Mouse (Mus musculus): ENCODE measurements at regions not wholly inside any gene's neighbourhood (a gene's known extent, or its start where the extent isn't known, plus 50 kb on each side); places are given as distances from the start of the nearest gene placed in this dataset.

GRCm38 (mm10) chr10:72533427-72533826 lies 121.2 kb upstream of the Zwint start:
- intact Hi-C loops (cut with DNase I) = no loop called here
- DNase-seq (ENCODE audit: extremely low spot score in 1 of 2, low spot score in 2 of 2) = no peak

DNA sequence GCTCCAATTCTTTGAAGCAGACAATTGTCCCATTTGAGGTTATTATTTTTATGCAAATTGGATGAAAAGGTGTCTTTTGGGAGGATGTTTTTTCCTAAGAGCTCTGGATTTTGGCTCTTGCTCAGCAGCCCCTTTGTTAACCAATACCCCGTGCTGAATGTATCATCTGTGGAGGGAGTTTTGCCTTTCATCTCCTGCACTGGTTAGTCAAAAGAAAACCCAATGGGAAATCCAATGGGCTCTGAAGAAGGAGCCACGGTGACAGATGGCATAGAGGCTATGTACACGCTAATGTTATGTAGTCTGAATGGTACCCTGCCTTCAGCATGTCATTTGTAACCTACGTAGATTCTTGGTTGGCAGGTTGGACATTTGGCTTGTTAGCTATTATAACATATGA lies 120.8 kb upstream of the Zwint start:
- DNase-seq (ENCODE audit: extremely low spot score in 1 of 2, low spot score in 2 of 2) = no peak
- intact Hi-C loops (cut with DNase I) = no loop called here

DNA sequence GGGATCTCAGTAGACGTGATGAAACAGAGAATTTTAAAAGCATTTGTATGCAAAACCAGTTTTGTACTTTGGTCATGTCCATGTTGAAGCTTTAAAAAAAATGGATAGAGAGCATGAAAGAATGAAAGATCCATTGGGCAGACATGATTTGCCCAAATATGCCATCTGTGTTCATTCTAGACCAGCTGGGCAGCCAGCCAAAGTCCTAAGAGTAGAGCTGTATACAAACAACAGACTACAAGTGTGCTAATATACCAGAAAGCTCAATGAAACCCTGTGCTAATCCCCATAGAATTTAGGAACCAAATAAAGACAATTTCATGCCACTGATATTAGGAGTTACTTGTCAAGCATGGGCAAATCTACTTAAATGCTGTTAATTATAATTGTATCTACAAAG lies 105.1 kb upstream of the Zwint start:
- intact Hi-C loops (cut with DNase I) = no loop called here
- no peak for DNase-seq (ENCODE audit: extremely low spot score in 1 of 2, low spot score in 2 of 2)

DNA sequence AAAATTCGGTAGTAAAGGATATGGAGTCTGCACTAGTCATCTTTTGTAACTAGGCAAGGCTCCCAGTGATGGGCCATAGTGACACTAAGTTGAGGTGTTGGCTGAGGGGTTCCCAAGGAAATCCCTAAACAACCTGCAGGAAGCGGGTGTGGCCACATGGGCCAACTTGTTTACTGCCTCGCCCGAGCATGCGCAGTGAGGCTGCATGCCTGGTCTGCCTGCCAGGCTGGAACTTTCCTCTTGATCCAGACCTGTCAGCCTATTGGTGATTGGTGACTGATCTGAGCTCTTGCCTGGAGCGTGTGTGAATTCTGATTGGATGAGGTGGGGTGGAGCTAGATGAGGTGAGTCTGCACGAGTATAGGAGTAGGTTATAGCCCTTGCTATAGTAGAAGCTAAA lies 103.1 kb upstream of the Zwint start:
- peak in 1 of 2 experiments; percentile 17 for DNase-seq (ENCODE audit: extremely low spot score in 1 of 2, low spot score in 2 of 2)
- intact Hi-C loops (cut with DNase I) = no loop called here

DNA sequence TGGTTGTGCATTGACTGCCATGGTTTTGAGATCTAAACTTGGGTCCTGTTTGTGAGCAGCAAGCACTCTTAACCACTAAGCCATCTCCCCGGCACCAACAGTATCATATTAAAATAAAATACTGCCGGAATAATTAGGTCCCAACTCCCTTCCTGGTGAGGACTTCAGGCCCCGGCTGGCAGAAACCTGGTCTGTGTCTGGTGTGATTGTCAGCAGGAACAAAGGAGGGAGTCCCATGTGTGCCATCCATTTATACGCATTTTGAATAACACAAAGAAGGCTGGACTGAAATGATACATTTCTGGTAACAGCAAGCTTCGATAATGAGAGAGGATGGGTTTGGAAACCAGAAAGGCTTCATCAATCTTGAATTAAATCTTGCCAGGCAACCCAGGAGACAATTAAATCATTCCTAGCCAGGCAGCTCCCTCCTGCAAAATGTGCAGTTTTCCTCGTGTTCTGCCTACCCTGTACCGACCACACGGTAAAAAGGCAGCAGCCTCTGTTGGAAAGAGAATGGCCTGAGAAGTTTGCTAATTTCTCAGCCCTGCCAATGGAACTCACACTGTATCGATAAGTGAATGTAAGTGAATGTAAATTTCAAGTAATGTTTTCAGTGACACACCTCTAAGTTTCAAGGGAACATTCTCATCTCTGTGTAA lies 80.5 kb upstream of the Zwint start:
- intact Hi-C loops (cut with DNase I) = no loop called here
- DNase-seq (ENCODE audit: extremely low spot score in 1 of 2, low spot score in 2 of 2) = no peak

- DNase-seq (ENCODE audit: extremely low spot score in 1 of 2, low spot score in 2 of 2) = no peak
- intact Hi-C loops (cut with DNase I) = no loop called here
These were observed 76.9 kb upstream of the Zwint start for GRCm38 (mm10) chr10:72577713-72578112.

- intact Hi-C loops (cut with DNase I) = no loop called here
These were observed 76.1 kb upstream of the Zwint start for GRCm38 (mm10) chr10:72578501-72578900.

DNA sequence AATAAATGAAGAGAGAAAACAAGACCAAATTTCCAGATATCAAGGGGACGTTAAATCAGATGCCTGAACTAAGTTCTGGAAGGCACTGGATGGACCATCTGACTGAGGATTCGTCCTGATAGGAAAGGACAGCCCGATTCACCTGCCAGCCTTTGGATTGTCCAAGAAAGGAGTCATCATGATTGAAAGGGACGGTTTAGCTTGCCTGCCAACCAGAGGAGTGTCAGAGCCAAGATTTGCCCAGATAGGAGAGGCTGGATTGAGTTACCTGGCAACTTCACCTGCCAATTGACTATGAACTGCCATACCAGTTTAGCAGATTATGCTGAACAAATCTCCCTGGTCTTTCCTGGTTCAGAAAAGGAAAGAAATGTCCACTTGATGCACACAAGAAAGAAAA lies 73.3 kb upstream of the Zwint start:
- no peak for DNase-seq (ENCODE audit: extremely low spot score in 1 of 2, low spot score in 2 of 2)
- intact Hi-C loops (cut with DNase I) = no loop called here

More at GRCm38 (mm10) chr10:72578501-72578900, 76.1 kb upstream of the Zwint start:
- DNase-seq (ENCODE audit: extremely low spot score in 1 of 2, low spot score in 2 of 2) = no peak

DNA sequence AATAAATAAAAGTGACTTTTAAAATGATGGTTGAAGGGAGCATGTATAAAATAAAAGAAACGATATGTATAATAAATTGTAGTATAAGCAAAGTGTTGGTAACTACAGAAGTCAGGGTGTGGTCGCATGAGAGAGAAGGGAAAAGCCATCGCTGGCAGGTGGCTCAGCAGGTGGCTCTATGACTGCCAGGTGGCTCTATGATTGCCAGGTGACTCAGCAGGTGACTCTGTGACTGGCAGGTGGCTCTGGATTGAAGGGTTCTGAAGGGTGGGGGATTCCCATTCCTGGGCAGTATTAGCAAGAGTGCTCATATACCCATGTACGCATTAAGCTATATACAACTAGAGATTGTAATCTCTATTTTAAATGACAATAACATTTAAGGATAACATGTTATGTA lies 66.1 kb upstream of the Zwint start:
- intact Hi-C loops (cut with DNase I) = no loop called here
- DNase-seq (ENCODE audit: extremely low spot score in 1 of 2, low spot score in 2 of 2) = no peak

GRCm38 (mm10) chr10:72593049-72593448 lies 61.6 kb upstream of the Zwint start:
- intact Hi-C loops (cut with DNase I) = no loop called here
- no peak for DNase-seq (ENCODE audit: extremely low spot score in 1 of 2, low spot score in 2 of 2)
